Mouse (Mus musculus) liver, adult 2 months (tissue): ENCODE results near the gene Npff. TPM values are rescaled to one million over a fixed set of nuclear protein-coding genes. Genes with fewer than 3 reads are reported as not detected.

ENCODE experiments used
- DNase-seq: peaks from one replicate; pipeline ENCODE4 v3.0.0-alpha.2; 2011; ENCODE audit warnings: low read depth, low spot score; ENCODE audit errors: extremely low read depth
- H3K27ac ChIP-seq: fragments of 200-500 bp; replicated peaks from 2 replicates; pipeline ENCODE4 v1.5.1; 2012; ENCODE audit warnings: low read depth, mild to moderate bottlenecking, control low read depth, inconsistent platforms, low read length; ENCODE audit not compliant: insufficient read depth
- H3K27me3 ChIP-seq: fragments of 200-500 bp; 2 replicates; pipeline ENCODE4 v1.6.1; 2012; ENCODE audit warnings: mild to moderate bottlenecking, moderate library complexity, low read length, inconsistent platforms; ENCODE audit not compliant: control insufficient read depth, insufficient read depth
- H3K36me3 ChIP-seq: fragments of 200-500 bp; 2 replicates; pipeline ENCODE4 v1.6.1; 2012; ENCODE audit warnings: low read length, inconsistent platforms; ENCODE audit not compliant: control insufficient read depth, insufficient read depth
- H3K4me1 ChIP-seq: fragments of 200-500 bp; 2 replicates; pipeline ENCODE4 v1.6.1; 2011; ENCODE audit warnings: low read length; ENCODE audit not compliant: control insufficient read depth, insufficient read depth
- H3K4me3 ChIP-seq: fragments of 200-500 bp; 2 replicates; pipeline ENCODE4 v1.5.1; 2011; ENCODE audit warnings: low read depth, mild to moderate bottlenecking, control low read depth, low read length, moderate library complexity; ENCODE audit not compliant: insufficient read depth
- H3K79me2 ChIP-seq: fragments of 200-500 bp; 2 replicates; pipeline ENCODE4 v1.6.1; 2012; ENCODE audit warnings: inconsistent platforms, mild to moderate bottlenecking, low read length, moderate library complexity; ENCODE audit not compliant: control insufficient read depth, insufficient read depth
- H3K9ac ChIP-seq: fragments of 200-500 bp; 2 replicates; pipeline ENCODE4 v1.6.1; 2012; ENCODE audit warnings: low read depth, mild to moderate bottlenecking, control low read depth, inconsistent platforms, low read length
- CTCF ChIP-seq: fragments of 200-500 bp; IDR thresholded peaks from 2 replicates; pipeline ENCODE4 v1.5.1; 2011; ENCODE audit warnings: low read depth, low read length, control low read depth
- POLR2A ChIP-seq: fragments of 200-500 bp; IDR thresholded peaks from 2 replicates; pipeline ENCODE4 v1.6.1; 2011; ENCODE audit warnings: low read length, control low read depth; ENCODE audit not compliant: insufficient read depth; ENCODE audit errors: extremely low read depth
- WGBS: fragments of 180-500 bp; shearing (Covaris S2); methylation state at CpG from one replicate; pipeline ENCODE4 v1.1.7; 2018; 5-methylcytosine and 5-hydroxymethylcytosine counted together
- polyA plus RNA-seq: library from polyadenylated mRNA; depleted of rRNA; stranded (reverse); fragments of >200 nt; gene quantifications from 2 replicates; pipeline ENCODE4 v1.2.3, GENCODE M21; 2012
- total RNA-seq: library from RNA; depleted of rRNA; stranded (reverse); fragments of >200 nt; gene quantifications from 2 replicates; pipeline ENCODE4 v1.2.3, GENCODE M21; 2014

Npff gene
- total and polyA plus RNA-seq, 2 experiments, result 0.65 to 3.5 TPM

DNA sequence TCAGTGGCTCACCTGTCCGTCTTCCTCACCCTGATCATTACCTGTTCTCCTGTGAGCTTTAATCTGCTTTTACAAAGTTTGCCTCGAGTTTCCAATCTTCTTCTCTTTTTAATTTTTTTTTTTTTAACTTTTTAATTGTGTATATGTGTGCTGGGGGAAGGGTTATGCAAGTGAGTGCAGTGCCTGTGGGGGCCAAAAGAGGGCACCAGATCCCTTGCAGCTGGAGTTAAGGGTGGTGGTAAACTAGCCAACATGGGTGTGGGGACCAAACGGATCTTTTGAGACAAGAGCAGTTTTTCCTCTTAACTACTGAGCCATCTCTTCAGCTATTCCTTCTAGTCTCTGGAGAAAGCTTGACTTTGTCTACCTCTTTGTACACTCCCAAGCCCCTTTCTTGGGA is 3.2 kb upstream of the Npff start:
- TF ChIP-seq CTCF (peak; percentile 70), POLR2A (no peak)
- no peaks in the 10 kb centered on the region for H3K27me3 ChIP-seq
- 81% methylated on average over 3 of the region's 3 CpGs for WGBS
- DNase-seq, result no peak
- H3K4me3 ChIP-seq, result no peak overlapping the region
- no peaks in the 10 kb centered on the region for H3K4me1 ChIP-seq
- no peak overlapping the region for H3K9ac ChIP-seq
- no peak overlapping the region for H3K27ac ChIP-seq
- no peaks in the 10 kb centered on the region for H3K79me2 ChIP-seq
- H3K36me3 ChIP-seq, result peaks cover 33% of the 10 kb centered on the region

DNA sequence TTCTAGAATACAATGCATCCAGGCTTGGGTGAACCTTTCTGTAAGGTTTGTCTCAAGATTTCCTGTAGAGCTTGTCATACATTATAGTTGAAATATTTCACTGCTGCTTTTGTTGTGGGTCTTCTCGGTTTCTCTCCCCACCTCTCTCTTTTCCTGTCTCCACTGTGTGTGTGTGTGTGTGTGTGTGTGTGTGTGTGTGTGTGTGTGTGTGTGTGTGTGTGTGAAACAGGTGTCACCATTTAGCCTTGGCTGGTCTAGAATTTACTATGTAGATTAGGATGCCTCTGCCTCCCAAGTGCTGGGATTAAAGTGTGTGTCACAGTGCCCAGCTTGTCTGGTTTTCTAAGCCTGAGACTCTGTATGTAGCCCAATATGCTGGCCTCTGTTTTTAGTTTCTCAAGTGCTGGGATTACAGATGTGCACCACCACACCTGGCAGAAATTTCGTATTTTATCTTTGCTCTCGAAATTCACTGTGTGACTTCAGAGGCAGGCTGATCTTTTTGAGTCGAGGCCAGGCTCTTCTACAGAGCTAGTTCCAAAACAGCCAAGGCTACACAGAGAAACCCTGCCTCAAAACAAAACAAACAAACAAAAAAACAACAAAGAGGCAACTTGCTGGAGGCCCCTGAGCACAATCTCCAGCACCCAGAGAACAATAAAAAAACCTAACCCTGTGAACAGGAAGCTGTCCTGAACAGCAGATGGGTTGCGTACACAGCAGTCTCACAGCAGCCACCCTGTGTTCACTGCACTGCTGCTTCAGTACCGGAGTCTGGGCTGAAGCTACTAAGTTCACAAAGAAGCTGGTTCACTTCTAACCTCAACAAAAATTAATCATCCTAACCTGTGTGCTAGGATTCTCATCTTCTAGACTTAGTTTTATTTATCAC is 1.6 kb upstream of the Npff start:
- H3K4me1 ChIP-seq, result no peaks in the 10 kb centered on the region
- no peaks in the 10 kb centered on the region for H3K27me3 ChIP-seq
- TF ChIP-seq POLR2A, result no peak
- TF ChIP-seq CTCF, result no peak
- H3K4me3 ChIP-seq, result no peak overlapping the region
- no peak overlapping the region for H3K9ac ChIP-seq
- H3K27ac ChIP-seq, result no peak overlapping the region
- peaks cover 21% of the 10 kb centered on the region for H3K36me3 ChIP-seq
- WGBS, result 85% methylated on average over 6 of the region's 6 CpGs
- H3K79me2 ChIP-seq, result no peaks in the 10 kb centered on the region
- DNase-seq, result no peak

DNA sequence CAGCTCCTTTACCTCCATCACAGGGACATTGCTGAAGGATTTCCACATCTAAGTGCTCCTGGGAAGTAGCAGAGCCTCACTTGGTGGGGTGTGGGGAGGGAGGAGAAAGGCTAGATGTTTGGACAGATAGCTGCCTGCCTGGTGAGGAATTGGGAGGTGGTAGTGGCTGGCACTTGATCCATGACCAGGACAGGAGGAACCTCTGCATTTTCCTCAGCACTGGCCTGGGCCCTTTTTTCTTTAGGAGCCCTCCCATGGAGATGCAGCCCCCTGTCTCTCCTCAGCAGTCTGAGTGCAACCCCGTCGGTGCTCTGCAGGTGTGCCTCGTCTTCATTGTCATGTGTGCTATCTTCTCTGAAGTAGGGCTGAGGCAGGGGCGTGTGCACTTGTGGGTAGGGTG is 3.3 kb downstream of the Npff start:
- Histone ChIP-seq H3K36me3 (peaks cover 5% of the 10 kb centered on the region; the same call in 1 of the 2 replicates), H3K9ac (no peak overlapping the region), H3K79me2 (no peaks in the 10 kb centered on the region), H3K4me1 (peaks cover 3% of the 10 kb centered on the region; the same call in 1 of the 2 replicates), H3K27me3 (no peaks in the 10 kb centered on the region), H3K27ac (no peak overlapping the region), H3K4me3 (no peak overlapping the region)
- 89% methylated on average over 4 of the region's 4 CpGs for WGBS
- TF ChIP-seq POLR2A (no peak), CTCF (no peak)
- DNase-seq, result no peak

DNA sequence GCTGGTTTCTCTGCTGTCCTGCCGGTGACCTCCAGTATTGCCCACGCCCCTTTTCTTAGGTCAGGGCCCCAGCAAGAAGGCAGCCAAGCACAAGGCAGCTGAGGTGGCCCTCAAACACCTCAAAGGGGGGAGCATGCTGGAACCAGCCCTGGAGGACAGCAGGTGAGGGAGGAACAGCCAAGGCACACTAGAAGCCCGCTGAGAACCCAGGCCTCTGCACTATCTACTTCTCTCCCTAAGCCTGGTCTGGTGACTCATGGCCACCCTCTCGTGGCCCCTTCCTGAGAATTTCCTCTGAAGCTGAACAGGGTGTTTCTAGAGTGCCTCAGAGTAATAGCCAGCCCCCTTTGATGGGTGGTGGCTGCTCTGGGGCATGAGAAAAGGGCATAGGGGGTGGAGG is 4.3 kb downstream of the Npff start:
- DNase-seq, result no peak
- H3K79me2 ChIP-seq, result no peaks in the 10 kb centered on the region
- no peak overlapping the region for H3K4me3 ChIP-seq
- no peak overlapping the region for H3K9ac ChIP-seq
- TF ChIP-seq POLR2A (no peak), CTCF (no peak)
- H3K27me3 ChIP-seq, result no peaks in the 10 kb centered on the region
- H3K27ac ChIP-seq, result no peak overlapping the region
- H3K36me3 ChIP-seq, result peaks cover 2% of the 10 kb centered on the region; the same call in 1 of the 2 replicates
- H3K4me1 ChIP-seq, result peaks cover 3% of the 10 kb centered on the region; the same call in 1 of the 2 replicates
- WGBS, result 81% methylated on average over 4 of the region's 4 CpGs

DNA sequence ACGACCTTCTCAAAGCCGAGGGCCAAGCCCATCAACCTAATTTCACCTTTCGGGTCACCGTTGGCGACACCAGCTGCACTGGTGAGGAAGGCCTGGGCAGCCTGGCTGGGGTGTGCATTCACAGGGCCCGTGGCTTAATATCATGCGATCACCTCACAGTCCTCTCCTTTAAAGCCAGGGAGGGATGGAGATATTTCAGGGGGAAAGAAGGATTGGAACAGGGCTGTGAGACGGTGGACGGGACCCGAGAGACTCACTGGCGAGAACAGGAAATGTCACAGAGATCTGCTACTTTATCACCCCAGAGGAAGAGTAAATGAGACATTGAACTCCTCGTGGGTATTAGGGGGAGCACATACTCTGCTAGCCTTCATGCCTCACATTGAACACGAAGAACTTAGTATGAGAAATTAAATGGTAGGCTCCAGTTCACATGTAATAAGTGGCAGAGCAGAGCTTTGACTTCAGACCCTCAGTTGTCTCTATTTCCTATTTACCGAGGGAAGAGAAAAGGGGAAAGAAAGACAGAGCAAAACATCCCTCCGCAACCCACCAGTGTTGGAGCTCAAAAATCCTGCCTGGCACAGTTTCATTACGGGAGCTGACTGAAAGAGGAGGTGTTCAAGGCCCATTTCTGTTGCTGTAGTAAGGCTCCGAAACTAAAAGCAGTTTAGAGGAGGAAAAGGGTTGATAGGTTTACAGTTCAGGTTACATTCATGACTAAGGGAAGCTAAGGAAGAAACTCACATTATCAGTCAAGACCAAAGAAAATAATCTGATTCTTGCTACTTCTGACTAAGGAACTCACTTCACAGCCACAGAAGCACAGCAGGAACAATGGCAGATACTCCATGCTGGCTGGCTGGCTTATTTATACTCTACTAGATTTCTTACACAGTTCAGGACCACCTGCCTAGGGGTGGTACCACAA is 5.3 kb downstream of the Npff start:
- TF ChIP-seq POLR2A, result no peak
- TF ChIP-seq CTCF, result no peak

More for the DNA sequence above, 5.3 kb downstream of the Npff start:
- Histone ChIP-seq H3K4me3 (peak overlapping the region; percentile 81; the same call in 1 of the 2 replicates), H3K27ac (no peak overlapping the region), H3K27me3 (no peaks in the 10 kb centered on the region), H3K79me2 (no peaks in the 10 kb centered on the region), H3K4me1 (peaks cover 3% of the 10 kb centered on the region; the same call in 1 of the 2 replicates), H3K36me3 (peaks cover 2% of the 10 kb centered on the region; the same call in 1 of the 2 replicates), H3K9ac (peak overlapping the region; percentile 28)
- no peak for DNase-seq
- 38% methylated on average over 17 of the region's 17 CpGs for WGBS
